Mouse (Mus musculus): ENCODE data around the gene Trib2.

DNA sequence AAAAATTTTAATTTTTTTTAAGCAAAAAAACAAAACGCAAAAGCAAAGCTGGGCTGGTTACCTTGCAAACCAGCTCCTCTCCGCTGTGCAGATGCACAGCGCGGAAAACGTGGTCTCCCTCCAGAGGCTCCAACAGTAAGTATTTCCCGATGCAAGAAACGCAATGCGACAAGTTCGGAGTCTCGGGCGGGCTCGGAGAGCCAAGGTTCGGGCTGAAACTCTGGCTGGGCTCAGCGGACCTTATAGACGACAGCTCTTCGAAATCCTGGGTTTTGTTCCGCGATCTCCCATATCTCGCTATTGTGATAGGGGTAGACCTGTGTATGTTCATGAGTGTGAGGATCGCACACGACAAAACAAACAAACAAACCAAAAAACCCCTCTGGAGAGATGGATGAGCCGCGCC is 1.5 kb downstream of the Trib2 start:
- TF ChIP-seq POLR2A (IDR thresholded peaks at IDR 0.05; ENCODE audit: extremely low read depth, insufficient read depth, low read length), result no peak
- no peak for TF ChIP-seq CTCF (IDR thresholded peaks at IDR 0.05; ENCODE audit: low read depth, low read length)

Data from liver, adult 2 months (tissue).